Mouse (Mus musculus): ENCODE data around the gene Ccdc88b. TPM values are rescaled to one million over a fixed set of nuclear protein-coding genes. Genes with fewer than 3 reads are reported as not detected.

The Ccdc88b gene
- total RNA-seq (2014; rRNA removed): 1.0 and 1.9 TPM in 2 replicates
- polyA plus RNA-seq (2015; fragmentation: Nextera tagmentation; extraction: Ambion mirVana): 0.86 and 1.8 TPM in 2 replicates

GRCm38 (mm10) chr19:6858031-6858430 is at the start of gene Ccdc88b:
Gene Ccdc88b, minus strand, starts transcription at chr19:6858211.
- Histone ChIP-seq H3K27me3 (ENCODE audit: insufficient read depth, low read length) (peaks cover 7% of the 10 kb centered on the region; the same call in 1 of the 2 replicates), H3K4me2 (ENCODE audit: low read depth, low read length, poor library complexity, severe bottlenecking) (no peak within 1 kb of the TSS), H3K9me3 (ENCODE audit: low read length) (no peaks in the 10 kb centered on the region), H3K27ac (ENCODE audit: low read depth, low read length) (no peak within 1 kb of the TSS), H3K4me1 (ENCODE audit: insufficient read depth, low read length) (no peaks in the 10 kb centered on the region; the same call in 1 of the 2 replicates), H3K9ac (replicated peaks; ENCODE audit: low read length, poor library complexity, severe bottlenecking) (no peak within 1 kb of the TSS), H3K36me3 (ENCODE audit: insufficient read depth, low read length) (no peaks in the 10 kb centered on the region), H3K4me3 (ENCODE audit: low read depth, low read length) (no peak within 1 kb of the TSS)
- TF ChIP-seq CTCF (IDR thresholded peaks at IDR 0.05): no peak
- 78% methylated on average over 7 of the region's 7 CpGs for WGBS
- DNase-seq (ENCODE audit: low spot score) (no peak), ATAC-seq (ENCODE audit: low FRiP score) (no peak)

GRCm38 (mm10) chr19:6907094-6907493 is 49.1 kb upstream of the Ccdc88b start:
- no peak for ATAC-seq (ENCODE audit: low FRiP score)
- Histone ChIP-seq H3K4me2 (ENCODE audit: low read depth, low read length, poor library complexity, severe bottlenecking) (no peak overlapping the region), H3K9me3 (ENCODE audit: low read length) (no peaks in the 10 kb centered on the region)

GRCm38 (mm10) chr19:6906199-6906598 is 48.2 kb upstream of the Ccdc88b start:
- no peak overlapping the region for H3K4me3 ChIP-seq (ENCODE audit: low read depth, low read length)
- WGBS: 89% methylated on average over 3 of the region's 3 CpGs

More at GRCm38 (mm10) chr19:6907094-6907493, 49.1 kb upstream of the Ccdc88b start:
- Histone ChIP-seq H3K27me3 (ENCODE audit: insufficient read depth, low read length) (no peaks in the 10 kb centered on the region), H3K4me1 (ENCODE audit: insufficient read depth, low read length) (peaks cover 9% of the 10 kb centered on the region), H3K36me3 (ENCODE audit: insufficient read depth, low read length) (peaks cover 38% of the 10 kb centered on the region), H3K9ac (replicated peaks; ENCODE audit: low read length, poor library complexity, severe bottlenecking) (no peak overlapping the region), H3K27ac (ENCODE audit: low read depth, low read length) (no peak overlapping the region), H3K4me3 (ENCODE audit: low read depth, low read length) (no peak overlapping the region)
- no peak for TF ChIP-seq CTCF (IDR thresholded peaks at IDR 0.05)
- DNase-seq (ENCODE audit: low spot score): no peak
- WGBS: 93% methylated on average over 8 of the region's 8 CpGs

GRCm38 (mm10) chr19:6905498-6906159 is 47.6 kb upstream of the Ccdc88b start:
- TF ChIP-seq CTCF (IDR thresholded peaks at IDR 0.05): no peak
- 94% methylated on average over 11 of the region's 11 CpGs for WGBS
- DNase-seq (ENCODE audit: low spot score): no peak

More at GRCm38 (mm10) chr19:6906199-6906598, 48.2 kb upstream of the Ccdc88b start:
- H3K36me3 ChIP-seq (ENCODE audit: insufficient read depth, low read length): peaks cover 29% of the 10 kb centered on the region
- DNase-seq (ENCODE audit: low spot score): no peak
- H3K27ac ChIP-seq (ENCODE audit: low read depth, low read length): no peak overlapping the region
- H3K4me2 ChIP-seq (ENCODE audit: low read depth, low read length, poor library complexity, severe bottlenecking): no peak overlapping the region
- ATAC-seq (ENCODE audit: low FRiP score): no peak
- H3K27me3 ChIP-seq (ENCODE audit: insufficient read depth, low read length): no peaks in the 10 kb centered on the region
- TF ChIP-seq CTCF (IDR thresholded peaks at IDR 0.05): no peak
- peaks cover 9% of the 10 kb centered on the region for H3K4me1 ChIP-seq (ENCODE audit: insufficient read depth, low read length)
- no peak overlapping the region for H3K9ac ChIP-seq (replicated peaks; ENCODE audit: low read length, poor library complexity, severe bottlenecking)
- no peaks in the 10 kb centered on the region for H3K9me3 ChIP-seq (ENCODE audit: low read length)

GRCm38 (mm10) chr19:6904846-6905245 is 46.8 kb upstream of the Ccdc88b start:
- TF ChIP-seq CTCF (IDR thresholded peaks at IDR 0.05): no peak
- Histone ChIP-seq H3K4me2 (ENCODE audit: low read depth, low read length, poor library complexity, severe bottlenecking) (no peak overlapping the region), H3K27me3 (ENCODE audit: insufficient read depth, low read length) (no peaks in the 10 kb centered on the region), H3K9ac (replicated peaks; ENCODE audit: low read length, poor library complexity, severe bottlenecking) (no peak overlapping the region), H3K4me1 (ENCODE audit: insufficient read depth, low read length) (peaks cover 9% of the 10 kb centered on the region), H3K9me3 (ENCODE audit: low read length) (no peaks in the 10 kb centered on the region), H3K27ac (ENCODE audit: low read depth, low read length) (no peak overlapping the region), H3K4me3 (ENCODE audit: low read depth, low read length) (no peak overlapping the region), H3K36me3 (ENCODE audit: insufficient read depth, low read length) (peaks cover 27% of the 10 kb centered on the region)
- ATAC-seq (ENCODE audit: low FRiP score) (no peak), DNase-seq (ENCODE audit: low spot score) (no peak)
- 84% methylated on average over 2 of the region's 2 CpGs for WGBS

More at GRCm38 (mm10) chr19:6905498-6906159, 47.6 kb upstream of the Ccdc88b start:
- Histone ChIP-seq H3K4me2 (ENCODE audit: low read depth, low read length, poor library complexity, severe bottlenecking) (no peak overlapping the region), H3K36me3 (ENCODE audit: insufficient read depth, low read length) (peaks cover 27% of the 10 kb centered on the region), H3K9ac (replicated peaks; ENCODE audit: low read length, poor library complexity, severe bottlenecking) (no peak overlapping the region), H3K27ac (ENCODE audit: low read depth, low read length) (no peak overlapping the region), H3K9me3 (ENCODE audit: low read length) (no peaks in the 10 kb centered on the region), H3K4me1 (ENCODE audit: insufficient read depth, low read length) (peaks cover 9% of the 10 kb centered on the region), H3K4me3 (ENCODE audit: low read depth, low read length) (no peak overlapping the region), H3K27me3 (ENCODE audit: insufficient read depth, low read length) (no peaks in the 10 kb centered on the region)
- no peak for ATAC-seq (ENCODE audit: low FRiP score)

- H3K9me3 ChIP-seq (ENCODE audit: low read length): no peaks in the 10 kb centered on the region
- 100% methylated on average over 1 of the region's 1 CpGs for WGBS
- H3K4me2 ChIP-seq (ENCODE audit: low read depth, low read length, poor library complexity, severe bottlenecking): no peak overlapping the region
- peaks cover 5% of the 10 kb centered on the region for H3K4me1 ChIP-seq (ENCODE audit: insufficient read depth, low read length)
- no peak overlapping the region for H3K4me3 ChIP-seq (ENCODE audit: low read depth, low read length)
- no peak for TF ChIP-seq CTCF (IDR thresholded peaks at IDR 0.05)
- H3K27ac ChIP-seq (ENCODE audit: low read depth, low read length): no peak overlapping the region
- 0 out of 2 replicates have a peak, but pooled peaks cover 3% of the 10 kb centered on the region for H3K27me3 ChIP-seq (ENCODE audit: insufficient read depth, low read length)
- ATAC-seq (ENCODE audit: low FRiP score): no peak
- peaks cover 27% of the 10 kb centered on the region for H3K36me3 ChIP-seq (ENCODE audit: insufficient read depth, low read length)
- no peak overlapping the region for H3K9ac ChIP-seq (replicated peaks; ENCODE audit: low read length, poor library complexity, severe bottlenecking)
- no peak for DNase-seq (ENCODE audit: low spot score)
Measured at GRCm38 (mm10) chr19:6903031-6903430, 45.0 kb upstream of the Ccdc88b start.

All from midbrain, postnatal 0 days (tissue).